Mouse (Mus musculus): ENCODE measurements around the gene Zfp14. TPM values are rescaled to one million over a fixed set of nuclear protein-coding genes. Genes with fewer than 3 reads are reported as not detected.

Zfp14 gene
- polyA plus RNA-seq, 1 experiment from 2014 or later: 11.2 TPM

GRCm38 (mm10) chr7:29993340-29993739 lies 57.8 kb downstream of the Zfp14 start:
- WGBS: 95% methylated on average over 9 of the region's 9 CpGs
- Histone ChIP-seq H3K4me2 (no peak overlapping the region), H3K27ac (replicated peaks) (no peak overlapping the region), H3K4me1 (no peaks in the 10 kb centered on the region), H3K36me3 (peaks cover 57% of the 10 kb centered on the region), H3K9ac (replicated peaks) (no peak overlapping the region), H3K9me3 (replicated peaks) (no peaks in the 10 kb centered on the region), H3K27me3 (replicated peaks) (no peaks in the 10 kb centered on the region), H3K4me3 (replicated peaks) (no peak overlapping the region)
- no peak for ATAC-seq (ENCODE audit: low FRiP score)

GRCm38 (mm10) chr7:29992698-29993097 lies 58.5 kb downstream of the Zfp14 start:
- Histone ChIP-seq H3K4me3 (replicated peaks) (no peak overlapping the region), H3K27ac (replicated peaks) (no peak overlapping the region), H3K4me1 (no peaks in the 10 kb centered on the region), H3K9me3 (replicated peaks) (no peaks in the 10 kb centered on the region), H3K36me3 (peaks cover 57% of the 10 kb centered on the region), H3K27me3 (replicated peaks) (no peaks in the 10 kb centered on the region), H3K9ac (replicated peaks) (no peak overlapping the region), H3K4me2 (no peak overlapping the region)
- ATAC-seq (ENCODE audit: low FRiP score): no peak
- 99% methylated on average over 8 of the region's 8 CpGs for WGBS

GRCm38 (mm10) chr7:29989031-29989430 lies 62.1 kb downstream of the Zfp14 start:
- Histone ChIP-seq H3K9me3 (replicated peaks) (no peaks in the 10 kb centered on the region), H3K4me2 (no peak overlapping the region), H3K36me3 (peaks cover 47% of the 10 kb centered on the region), H3K27me3 (replicated peaks) (no peaks in the 10 kb centered on the region), H3K9ac (replicated peaks) (no peak overlapping the region), H3K4me3 (replicated peaks) (no peak overlapping the region), H3K27ac (replicated peaks) (no peak overlapping the region), H3K4me1 (peaks cover 11% of the 10 kb centered on the region)
- no peak for ATAC-seq (ENCODE audit: low FRiP score)
- 89% methylated on average over 11 of the region's 11 CpGs for WGBS

- 96% methylated on average over 5 of the region's 5 CpGs for WGBS
- Histone ChIP-seq H3K4me3 (replicated peaks) (no peak overlapping the region), H3K4me2 (no peak overlapping the region), H3K4me1 (peaks cover 19% of the 10 kb centered on the region), H3K9ac (replicated peaks) (no peak overlapping the region), H3K27me3 (replicated peaks) (no peaks in the 10 kb centered on the region), H3K36me3 (peaks cover 37% of the 10 kb centered on the region), H3K27ac (replicated peaks) (no peak overlapping the region), H3K9me3 (replicated peaks) (no peaks in the 10 kb centered on the region)
- no peak for ATAC-seq (ENCODE audit: low FRiP score)
These were observed 63.6 kb downstream of the Zfp14 start for GRCm38 (mm10) chr7:29987551-29987950.

Small RNA genes within 50 kb of the gene (microRNA-seq; reads per million reads assigned to microRNA genes)
- gene Gm23368: not detected

Other genes starting within 250 kb of the Zfp14 start
- gene Zfp790, start 235.3 kb downstream of the Zfp14 start, polyA plus RNA-seq (2015; fragmentation: Nextera tagmentation; extraction: Ambion mirVana): 20.6 and 23.4 TPM in 2 replicates
- 10.6 and 12.3 TPM in 2 replicates for gene Zfp940, start 197.7 kb downstream of the Zfp14 start, polyA plus RNA-seq (2015; fragmentation: Nextera tagmentation; extraction: Ambion mirVana)
- 19.4 and 20.5 TPM in 2 replicates for gene Zfp420, start 191.4 kb downstream of the Zfp14 start, polyA plus RNA-seq (2015; fragmentation: Nextera tagmentation; extraction: Ambion mirVana)
- 12.6 and 14.2 TPM in 2 replicates for gene Zfp27, start 144.8 kb downstream of the Zfp14 start, polyA plus RNA-seq (2015; fragmentation: Nextera tagmentation; extraction: Ambion mirVana)
- 5.1 and 6.1 TPM in 2 replicates for gene Zfp383, start 143.2 kb downstream of the Zfp14 start, polyA plus RNA-seq (2015; fragmentation: Nextera tagmentation; extraction: Ambion mirVana)
- gene Zfp74, start 97.3 kb downstream of the Zfp14 start, polyA plus RNA-seq (2015; fragmentation: Nextera tagmentation; extraction: Ambion mirVana): 20.0 and 20.2 TPM in 2 replicates
- 5.1 and 6.9 TPM in 2 replicates for gene Zfp568, start 67.4 kb downstream of the Zfp14 start, polyA plus RNA-seq (2015; fragmentation: Nextera tagmentation; extraction: Ambion mirVana)
- gene Zfp82, start 21.5 kb upstream of the Zfp14 start, polyA plus RNA-seq (2015; fragmentation: Nextera tagmentation; extraction: Ambion mirVana): 10.6 and 10.9 TPM in 2 replicates
- 1.3 and 1.9 TPM in 2 replicates for gene Gm26920, start 39.0 kb upstream of the Zfp14 start, polyA plus RNA-seq (2015; fragmentation: Nextera tagmentation; extraction: Ambion mirVana)
- 13.2 and 15.6 TPM in 2 replicates for gene Zfp566, start 39.1 kb upstream of the Zfp14 start, polyA plus RNA-seq (2015; fragmentation: Nextera tagmentation; extraction: Ambion mirVana)
- gene Zfp260, start 43.4 kb upstream of the Zfp14 start, polyA plus RNA-seq (2015; fragmentation: Nextera tagmentation; extraction: Ambion mirVana): 78.0 and 82.0 TPM in 2 replicates
- gene Zfp382, start 70.6 kb upstream of the Zfp14 start, polyA plus RNA-seq (2015; fragmentation: Nextera tagmentation; extraction: Ambion mirVana): 20.4 and 20.9 TPM in 2 replicates
- gene Zfp146, start 118.4 kb upstream of the Zfp14 start, polyA plus RNA-seq (2015; fragmentation: Nextera tagmentation; extraction: Ambion mirVana): 11.3 and 12.4 TPM in 2 replicates
- gene Cox7a1, start 132.8 kb upstream of the Zfp14 start, polyA plus RNA-seq (2015; fragmentation: Nextera tagmentation; extraction: Ambion mirVana): 5.7 and 5.9 TPM in 2 replicates
- 88.7 and 88.9 TPM in 2 replicates for gene Capns1, start 147.4 kb upstream of the Zfp14 start, polyA plus RNA-seq (2015; fragmentation: Nextera tagmentation; extraction: Ambion mirVana)
- gene Polr2i, start 180.6 kb upstream of the Zfp14 start, polyA plus RNA-seq (2015; fragmentation: Nextera tagmentation; extraction: Ambion mirVana): 165 and 194 TPM in 2 replicates
- gene Tbcb, start 180.9 kb upstream of the Zfp14 start, polyA plus RNA-seq (2015; fragmentation: Nextera tagmentation; extraction: Ambion mirVana): 405 and 478 TPM in 2 replicates
- 0.26 TPM in 1 of 2 replicates, not detected in the other for gene Ovol3, start 184.3 kb upstream of the Zfp14 start, polyA plus RNA-seq (2015; fragmentation: Nextera tagmentation; extraction: Ambion mirVana)
- 0.86 and 0.93 TPM in 2 replicates for gene Thap8, start 228.7 kb upstream of the Zfp14 start, polyA plus RNA-seq (2015; fragmentation: Nextera tagmentation; extraction: Ambion mirVana)
- gene Wdr62, start 229.0 kb upstream of the Zfp14 start, polyA plus RNA-seq (2015; fragmentation: Nextera tagmentation; extraction: Ambion mirVana): 2.6 and 5.5 TPM in 2 replicates
- gene Clip3, start 240.3 kb upstream of the Zfp14 start, polyA plus RNA-seq (2015; fragmentation: Nextera tagmentation; extraction: Ambion mirVana): 82.4 and 89.7 TPM in 2 replicates

Data from neural tube, embryonic 15.5 days (tissue).